Mouse (Mus musculus) neutrophil, adult 5-6 weeks (primary cell): ENCODE data around the gene Gm1673. TPM values are rescaled to one million over a fixed set of nuclear protein-coding genes. Genes with fewer than 3 reads are reported as not detected.
A peak's percentile ranks its signal among the peaks of the same experiment; 100 is the strongest.
"Not testable (repeated sequence)": the region's sequence is repeated elsewhere in the genome, so short reads cannot be mapped to it uniquely, and the experiment has no call there.

Experiments used
- ATAC-seq: fragments of 151-379, 151-347 bp; 2 replicates; pipeline ENCODE4 v1.8.0; 2017; ENCODE audit warnings: mild to moderate bottlenecking, moderate TSS enrichment; ENCODE audit not compliant: insufficient number of reproducible peaks, poor library complexity, low FRiP score, severe bottlenecking; ENCODE audit errors: extremely low read depth
- total RNA-seq: library from RNA; stranded (forward); fragments of 200-1000 nt; gene quantifications from 2 replicates; pipeline ENCODE4 v1.2.3, GENCODE M21; 2017

Gm1673 gene
- total RNA-seq, result not detected in 2 replicates

DNA sequence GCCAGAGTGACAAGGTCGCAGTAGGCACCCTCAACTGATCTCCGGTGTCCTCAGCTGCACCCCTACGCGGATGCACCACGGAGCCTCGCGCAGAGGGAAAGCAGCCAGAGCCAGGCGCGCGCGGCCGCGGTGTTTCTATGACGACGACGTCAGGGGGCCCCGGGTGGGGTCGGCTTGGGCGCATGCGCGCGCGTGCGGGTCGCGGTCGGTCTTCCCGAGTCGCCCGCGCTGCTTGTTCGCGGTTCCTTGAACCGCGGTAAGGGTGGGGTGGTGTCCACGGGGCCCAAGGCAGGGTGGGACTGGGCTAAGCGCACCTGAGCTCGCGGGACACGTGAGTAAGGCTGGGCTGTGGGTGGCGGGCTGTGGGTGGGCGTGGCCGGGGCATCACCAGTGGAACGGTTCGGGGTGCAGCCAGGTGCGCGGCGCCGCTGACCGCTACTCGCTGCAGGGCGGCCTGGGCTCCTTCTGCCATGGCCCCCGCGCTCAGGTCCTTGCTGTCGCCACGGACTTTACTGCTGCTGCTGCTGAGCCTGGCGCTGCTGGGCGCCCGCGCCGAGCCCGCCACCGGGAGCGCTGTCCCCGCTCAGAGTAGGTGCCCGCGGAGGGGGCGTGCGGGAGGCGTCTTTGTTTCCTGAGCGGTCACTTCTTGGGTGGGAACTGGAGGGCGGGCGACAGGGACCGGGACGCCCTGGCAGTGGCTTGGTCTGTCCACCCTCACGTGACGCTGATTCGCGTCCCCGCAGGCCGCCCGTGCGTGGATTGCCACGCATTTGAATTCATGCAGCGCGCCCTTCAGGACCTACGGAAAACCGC lies at the start of gene Gm1673:
Gene Gm1673, plus strand, starts transcription at position 125 of the 813 bp plus-strand sequence.
- 0 out of 2 replicates have a peak, but pooled peaks have one; percentile 10 for ATAC-seq

DNA sequence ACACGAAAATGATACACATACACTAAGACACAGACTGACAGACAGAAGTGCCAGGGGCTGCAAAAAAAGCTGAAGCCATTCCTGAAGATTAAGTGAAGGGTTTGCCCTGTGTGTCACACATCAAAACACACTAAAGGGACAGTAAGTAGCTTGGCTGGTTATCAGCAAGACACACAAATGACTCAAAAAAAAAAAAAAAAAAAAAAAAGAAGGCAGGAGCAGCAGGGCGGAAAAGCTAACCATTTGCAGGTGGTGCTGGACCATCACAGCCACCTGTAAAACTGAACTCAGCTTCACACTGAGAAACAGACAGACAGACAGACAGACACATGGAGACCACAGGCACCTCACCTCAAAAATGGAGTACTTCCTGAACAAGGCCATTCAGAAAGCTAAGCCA lies 49.2 kb upstream of the Gm1673 start:
- no peak for ATAC-seq

- ATAC-seq, result no peak
Measured at GRCm38 (mm10) chr5:33934877-33935276, 48.4 kb upstream of the Gm1673 start.

- ATAC-seq, result no peak
Measured at GRCm38 (mm10) chr5:33935700-33936111, 47.5 kb upstream of the Gm1673 start.

DNA sequence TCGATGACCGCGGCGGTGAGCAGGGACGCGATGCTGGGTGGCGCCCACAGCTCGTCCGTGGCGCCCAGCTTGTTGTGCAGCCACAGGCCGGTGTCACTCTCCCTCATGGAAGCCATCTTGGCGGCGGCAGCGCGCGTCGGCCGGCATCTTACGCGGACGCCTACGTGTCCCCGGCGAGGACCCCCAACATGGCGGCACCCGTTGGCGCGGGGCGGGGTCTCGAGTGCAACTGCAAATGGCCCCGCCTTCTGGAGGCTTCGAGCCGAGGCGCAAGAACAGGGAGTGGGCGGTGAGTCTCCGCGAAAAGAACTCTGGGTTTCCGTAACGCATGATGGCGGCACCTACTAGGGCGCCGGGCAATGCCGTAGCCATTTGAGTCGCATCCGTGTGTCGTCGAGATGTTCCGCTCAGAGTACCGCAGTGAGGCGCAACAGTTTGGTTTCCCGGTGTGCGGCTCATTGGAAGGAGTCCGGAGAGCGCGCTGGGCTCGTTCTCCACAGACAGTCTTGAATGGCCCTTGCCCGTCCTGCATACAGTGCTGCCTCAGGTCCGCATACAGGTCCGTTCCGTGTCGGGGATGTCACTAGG lies 47.0 kb upstream of the Gm1673 start, which contains the start of gene Nelfa:
Gene Nelfa, minus strand, starts transcription at position 294 of the 588 bp plus-strand sequence.
- peak; percentile 94 for ATAC-seq

DNA sequence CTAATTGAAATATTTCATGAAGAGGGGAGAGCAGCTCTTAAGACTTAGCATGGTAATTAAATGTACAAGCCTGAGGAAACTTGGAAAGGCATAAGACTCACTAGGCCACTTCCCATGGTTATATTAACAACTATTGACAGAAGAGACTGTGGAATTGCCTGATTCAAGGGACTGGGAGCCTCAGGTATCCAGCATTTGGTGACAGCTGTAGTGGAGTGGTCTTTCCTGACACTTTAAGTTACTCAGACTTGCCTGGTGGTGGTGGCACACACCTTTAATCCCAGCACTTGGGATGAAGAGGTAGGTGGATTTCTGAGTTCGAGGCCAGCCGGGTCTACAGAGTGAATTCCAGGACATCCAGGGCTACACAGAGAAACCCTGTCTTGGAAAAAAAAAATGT lies 46.0 kb upstream of the Gm1673 start:
- ATAC-seq, result no peak

DNA sequence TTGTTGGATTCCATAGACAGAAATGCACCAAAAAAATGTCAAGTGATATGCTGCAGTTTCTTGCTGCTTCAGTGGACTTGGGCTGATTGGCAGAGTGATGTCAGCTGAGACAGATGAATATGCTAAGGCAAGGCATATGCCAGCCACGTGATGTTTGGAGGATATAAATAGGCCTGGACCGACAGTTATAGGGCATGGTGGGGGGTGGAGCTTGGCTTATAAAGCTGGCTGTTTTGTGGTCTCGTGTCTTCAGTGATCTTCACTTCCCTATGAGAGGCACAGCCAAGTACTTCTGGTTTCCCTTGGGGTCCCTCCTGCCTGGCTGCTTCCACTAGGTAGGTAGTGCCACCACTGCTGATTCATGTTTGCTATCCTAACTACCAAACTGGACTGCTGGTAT lies 44.8 kb upstream of the Gm1673 start:
- peak; percentile 59 for ATAC-seq

DNA sequence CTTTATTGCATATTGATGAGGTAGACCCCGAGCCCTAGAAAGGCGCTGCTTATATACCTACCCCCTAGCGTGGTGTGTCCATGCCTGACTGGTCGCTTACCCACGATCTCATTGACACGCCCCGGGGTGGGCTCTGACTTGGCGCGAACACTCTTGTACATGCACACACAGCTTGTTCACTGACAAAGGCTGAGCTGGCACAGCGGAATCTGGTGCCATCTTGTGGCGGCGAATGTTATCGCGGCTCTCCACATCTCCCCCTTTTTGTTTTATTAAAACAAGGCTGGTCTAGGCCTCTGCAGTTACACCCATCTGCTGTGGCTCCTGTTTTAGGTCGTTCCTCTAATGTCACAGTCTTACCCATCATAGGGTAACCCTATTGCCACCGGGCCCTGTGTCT lies 36.2 kb upstream of the Gm1673 start:
- not testable (repeated sequence) for ATAC-seq

DNA sequence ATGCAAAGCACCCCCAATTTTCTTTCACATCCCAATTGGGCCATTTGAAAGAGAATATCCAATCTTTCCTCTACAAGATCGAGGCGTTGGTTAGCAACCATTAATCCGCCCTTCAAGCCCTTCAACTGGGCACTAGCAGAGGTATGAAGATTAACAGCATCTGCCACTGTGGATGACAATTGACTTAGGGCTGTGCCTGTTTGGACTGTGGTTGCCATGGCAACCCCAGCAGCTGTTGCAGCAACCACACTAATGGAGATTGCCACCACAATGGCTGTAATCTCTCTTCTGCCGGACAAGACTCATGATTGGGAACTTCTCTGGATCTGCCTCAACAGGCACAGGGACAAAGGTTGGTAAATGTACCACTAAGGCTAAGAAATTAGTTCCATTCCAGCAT lies 34.9 kb upstream of the Gm1673 start:
- no peak for ATAC-seq

DNA sequence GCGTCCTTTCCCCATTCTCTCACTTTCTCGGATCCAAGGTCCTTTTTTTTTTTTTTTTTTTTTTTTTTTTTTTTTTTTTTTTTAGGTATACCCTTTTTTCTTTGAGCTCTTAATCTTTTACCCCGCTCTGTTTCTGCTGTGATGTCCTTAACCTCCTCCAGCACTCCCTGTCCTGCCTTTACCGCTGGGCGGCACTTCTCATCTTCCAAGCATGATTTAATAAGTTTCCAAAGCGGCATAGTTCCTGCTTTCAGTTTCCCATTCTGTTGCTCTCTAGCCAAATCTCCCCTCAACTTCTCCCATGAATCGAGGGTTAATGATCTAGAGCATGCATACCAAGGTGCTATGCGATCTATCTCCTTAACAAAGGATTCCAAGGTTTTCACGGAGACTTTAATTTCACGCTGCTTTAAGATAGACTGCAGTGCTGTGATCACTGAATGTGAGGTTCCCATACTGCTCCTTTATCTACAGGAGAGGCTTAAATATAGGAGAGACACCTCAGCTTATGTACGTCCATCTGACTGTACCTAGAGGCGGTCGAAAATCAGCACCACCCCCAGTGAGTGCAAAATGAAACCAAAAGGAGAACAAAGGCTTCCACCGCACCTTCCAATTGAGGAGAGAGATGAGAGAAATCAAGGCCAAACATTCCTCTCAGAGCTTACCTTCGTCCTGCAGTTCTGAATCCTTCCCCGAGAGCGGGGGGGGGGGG lies 29.6 kb upstream of the Gm1673 start:
- no peak for ATAC-seq

DNA sequence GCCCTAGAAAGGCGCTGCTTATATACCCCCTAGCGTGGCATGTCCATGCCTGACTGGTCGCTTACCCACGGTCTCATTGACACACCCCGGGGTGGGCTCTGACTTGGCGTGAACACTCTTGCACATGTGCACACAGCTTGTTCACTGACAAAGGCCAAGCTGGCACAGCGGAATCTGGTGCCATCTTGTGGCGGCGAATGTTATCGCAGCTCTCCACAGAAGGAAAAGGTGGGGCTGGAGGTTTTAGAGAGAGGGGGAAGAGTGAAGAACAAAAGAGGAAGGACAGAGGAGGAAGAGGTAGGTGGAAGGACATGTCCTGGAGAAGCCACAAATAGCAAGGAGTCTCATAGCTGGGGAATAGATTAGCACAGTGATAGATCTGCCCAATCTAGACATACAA lies 28.9 kb upstream of the Gm1673 start:
- peak; percentile 94 for ATAC-seq

GRCm38 (mm10) chr5:33955868-33956267 lies 27.4 kb upstream of the Gm1673 start:
- ATAC-seq, result no peak

DNA sequence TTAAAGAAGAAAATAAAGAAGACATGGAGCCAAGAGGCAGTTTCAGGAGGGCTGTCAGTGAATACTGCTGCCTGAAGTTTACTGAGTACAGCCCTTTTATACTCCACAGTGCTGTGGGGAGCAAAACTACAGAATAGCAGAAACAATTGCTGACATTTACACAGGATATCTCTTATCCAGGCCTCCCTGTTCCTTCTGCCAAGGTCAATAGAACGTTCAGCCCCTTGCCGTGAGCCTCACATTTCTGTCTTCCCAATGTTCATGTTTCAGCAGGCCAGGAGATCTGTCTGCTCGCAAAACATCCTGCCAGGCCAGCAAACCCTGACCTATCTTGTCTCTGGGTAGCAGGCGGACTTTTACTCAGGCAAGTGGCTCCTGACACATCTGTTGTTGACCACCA lies 23.9 kb upstream of the Gm1673 start:
- no peak for ATAC-seq

DNA sequence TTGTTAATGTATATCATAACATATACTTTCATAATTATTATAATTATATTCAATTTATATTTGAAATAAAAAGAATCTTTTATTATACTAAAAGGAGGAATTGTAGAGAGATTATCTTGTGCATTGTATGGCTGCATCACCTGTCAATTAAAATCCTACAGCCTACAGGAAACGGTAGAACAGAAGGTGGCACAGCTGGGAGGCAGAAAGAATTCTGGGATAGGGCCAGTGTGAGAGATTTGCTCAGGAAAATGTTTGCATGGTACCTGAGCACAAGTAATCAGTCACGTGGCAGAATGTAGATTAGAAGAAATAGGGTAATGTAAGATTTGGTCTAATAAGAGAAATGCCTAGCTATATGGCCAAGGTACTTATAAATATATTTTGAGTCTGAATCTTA lies 8.5 kb upstream of the Gm1673 start:
- ATAC-seq, result no peak

GRCm38 (mm10) chr5:33976267-33976666 lies 7.0 kb upstream of the Gm1673 start:
- ATAC-seq, result no peak

GRCm38 (mm10) chr5:33982731-33983259 lies 438 bp upstream of the Gm1673 start:
- ATAC-seq, result no peak

GRCm38 (mm10) chr5:33994671-33995625 lies 11.7 kb downstream of the Gm1673 start:
- ATAC-seq, result no peak

DNA sequence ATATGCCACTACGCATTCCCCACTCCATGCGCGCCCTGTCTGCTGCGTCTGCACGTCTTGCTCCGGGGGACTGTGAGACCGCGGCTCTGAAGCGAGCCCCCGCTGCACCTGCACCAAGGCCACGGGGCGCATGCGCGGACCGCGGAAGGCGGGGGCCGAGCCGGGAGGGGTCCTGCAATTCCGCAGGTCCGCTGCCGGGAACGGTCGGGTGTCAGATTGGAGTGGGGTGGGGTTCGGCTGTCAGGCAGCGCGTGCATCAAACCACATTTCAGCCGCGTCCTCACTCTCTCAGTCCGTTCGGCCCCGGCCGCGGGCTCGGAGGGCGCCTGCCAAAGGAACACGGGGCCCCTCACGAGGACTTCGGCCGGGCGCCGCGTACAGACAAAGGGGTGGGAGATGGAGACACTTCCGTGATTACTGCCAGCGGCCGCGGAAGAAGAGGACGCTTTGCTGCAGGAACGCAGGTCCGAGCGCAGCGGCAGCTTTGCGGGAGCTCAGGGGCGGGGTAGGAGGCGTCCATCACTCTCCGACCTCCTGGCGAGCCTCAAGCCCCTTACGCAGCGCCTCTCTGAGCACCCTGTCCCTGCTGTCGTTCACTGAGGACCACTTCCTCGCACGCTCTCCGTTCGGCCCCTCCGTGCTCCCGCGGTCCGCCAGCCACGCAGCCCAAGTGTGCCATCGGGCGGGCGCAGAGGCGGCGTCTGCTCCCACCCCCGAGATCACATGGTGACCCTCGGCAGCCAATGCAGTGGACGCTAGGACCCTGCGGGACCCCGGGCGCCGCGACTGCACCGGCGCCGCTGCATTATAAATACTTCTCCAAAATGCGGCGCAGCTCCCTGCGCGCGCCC lies 12.8 kb downstream of the Gm1673 start, which contains the start of gene Nat8l:
Gene Nat8l, plus strand, starts transcription at position 142 of the 851 bp plus-strand sequence.
- ATAC-seq, result peak; percentile 28
